ENCODE assay signal across 13 mouse cellular contexts in the genomic region with DNA sequence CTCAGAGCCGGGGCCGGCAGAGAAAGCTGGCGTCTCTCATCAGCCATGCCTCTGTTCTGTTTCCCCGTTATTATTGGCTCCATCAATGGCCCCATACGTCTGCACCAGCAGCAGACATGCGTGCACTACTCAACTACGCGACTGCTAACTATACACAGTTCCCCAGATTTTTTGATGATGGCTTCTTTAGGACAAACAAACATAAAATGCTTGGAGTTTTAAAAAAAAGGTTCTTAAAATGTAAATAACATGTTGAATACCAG.
DNase-seq lines count a peak whose midpoint lies in the region; ATAC-seq and TF ChIP-seq lines count a peak whose summit lies in the region.
"Had no signal": no experiment of that assay in that cellular context is flagged by ENCODE, and none has a peak within 500 bp of the region (broad histone marks: within the 10 kb centered on the region; RNA-seq: fewer than 3 reads in every experiment).

No protein-coding gene starts in this region.

- no peaks in the 10 kb centered on the region for H3K79me2 ChIP-seq in liver, adult 2 months (ENCODE audit: control insufficient read depth, insufficient read depth, low read length)

- no peak overlapping the region for H3K9ac ChIP-seq in heart, embryonic 15.5 days
- H3K9ac ChIP-seq in liver, adult 2 months (ENCODE audit: low read depth, low read length) = no peak overlapping the region
- no peak overlapping the region for H3K9ac ChIP-seq in liver, embryonic 11.5 days (ENCODE audit: low read depth, low read length)
- H3K9ac ChIP-seq in intestine, embryonic 14.5 days (ENCODE audit: low read length) = no peak overlapping the region
- no peak overlapping the region for H3K9ac ChIP-seq in stomach, embryonic 16.5 days (ENCODE audit: low read length)
- H3K9ac ChIP-seq: liver, embryonic 15.5 days; neural tube, embryonic 12.5 days had no signal

- H3K4me3 ChIP-seq in heart, embryonic 15.5 days = no peak overlapping the region
- H3K4me3 ChIP-seq in liver, adult 2 months (ENCODE audit: insufficient read depth, low read depth, low read length) = no peak overlapping the region
- H3K4me3 ChIP-seq in liver, embryonic 11.5 days (ENCODE audit: low read depth, low read length) = no peak overlapping the region
- H3K4me3 ChIP-seq in intestine, embryonic 14.5 days (ENCODE audit: low read depth, low read length) = no peak overlapping the region
- H3K4me3 ChIP-seq in stomach, embryonic 16.5 days (replicated peaks; ENCODE audit: low read length) = no peak overlapping the region
- H3K4me3 ChIP-seq in limb, embryonic 10.5 days = no peak overlapping the region
- H3K4me3 ChIP-seq: liver, embryonic 15.5 days; neural tube, embryonic 12.5 days had no signal

- H3K27me3 ChIP-seq in heart, embryonic 15.5 days = no peaks in the 10 kb centered on the region
- no peaks in the 10 kb centered on the region for H3K27me3 ChIP-seq in liver, adult 2 months (ENCODE audit: control insufficient read depth, insufficient read depth, low read length)
- no peaks in the 10 kb centered on the region for H3K27me3 ChIP-seq in liver, embryonic 11.5 days (replicated peaks; ENCODE audit: control insufficient read depth, insufficient read depth, low read length)
- H3K27me3 ChIP-seq in intestine, embryonic 14.5 days (replicated peaks; ENCODE audit: control insufficient read depth, insufficient read depth, low read length) = no peaks in the 10 kb centered on the region
- H3K27me3 ChIP-seq in stomach, embryonic 16.5 days (ENCODE audit: control insufficient read depth, insufficient read depth, low read length) = no peaks in the 10 kb centered on the region
- H3K27me3 ChIP-seq in limb, embryonic 10.5 days (ENCODE audit: low read depth, poor library complexity, severe bottlenecking) = no peaks in the 10 kb centered on the region
- H3K27me3 ChIP-seq: liver, embryonic 15.5 days; neural tube, embryonic 12.5 days had no signal

- peak overlapping the region; percentile 72 for H3K27ac ChIP-seq in heart, embryonic 15.5 days
- H3K27ac ChIP-seq in liver, adult 2 months (replicated peaks; ENCODE audit: insufficient read depth, low read depth, low read length) = peak overlapping the region; percentile 63
- no peak overlapping the region for H3K27ac ChIP-seq in liver, embryonic 11.5 days (ENCODE audit: low read depth, low read length)
- H3K27ac ChIP-seq in intestine, embryonic 14.5 days (ENCODE audit: low read depth) = peak overlapping the region; percentile 67; the same call in 1 of the 2 replicates
- peak overlapping the region; percentile 62 for H3K27ac ChIP-seq in stomach, embryonic 16.5 days (ENCODE audit: low read length)
- H3K27ac ChIP-seq in limb, embryonic 10.5 days = no peak overlapping the region
- H3K27ac ChIP-seq: liver, embryonic 15.5 days; neural tube, embryonic 12.5 days had no signal

- peaks cover 4% of the 10 kb centered on the region; the same call in 1 of the 2 replicates for H3K4me1 ChIP-seq in heart, embryonic 15.5 days (replicated peaks)
- H3K4me1 ChIP-seq in liver, adult 2 months (ENCODE audit: control insufficient read depth, insufficient read depth, low read length) = peaks cover 2% of the 10 kb centered on the region; the same call in 1 of the 2 replicates
- H3K4me1 ChIP-seq in liver, embryonic 11.5 days (replicated peaks; ENCODE audit: control insufficient read depth, insufficient read depth, low read length) = no peaks in the 10 kb centered on the region
- no peaks in the 10 kb centered on the region; the same call in 1 of the 2 replicates for H3K4me1 ChIP-seq in intestine, embryonic 14.5 days (replicated peaks; ENCODE audit: control insufficient read depth, insufficient read depth, low read length)
- 0 out of 2 replicates have a peak, but pooled peaks cover 3% of the 10 kb centered on the region for H3K4me1 ChIP-seq in stomach, embryonic 16.5 days (ENCODE audit: control insufficient read depth, insufficient read depth, low read length)
- H3K4me1 ChIP-seq in limb, embryonic 10.5 days = no peaks in the 10 kb centered on the region
- H3K4me1 ChIP-seq: liver, embryonic 15.5 days; neural tube, embryonic 12.5 days had no signal

- H3K9me3 ChIP-seq in heart, embryonic 15.5 days (replicated peaks) = no peaks in the 10 kb centered on the region
- H3K9me3 ChIP-seq in liver, embryonic 11.5 days (ENCODE audit: control insufficient read depth, low read length) = no peaks in the 10 kb centered on the region
- no peaks in the 10 kb centered on the region for H3K9me3 ChIP-seq in intestine, embryonic 14.5 days (ENCODE audit: control insufficient read depth, low read length)
- no peaks in the 10 kb centered on the region for H3K9me3 ChIP-seq in stomach, embryonic 16.5 days (replicated peaks; ENCODE audit: control insufficient read depth, low read length)
- no peaks in the 10 kb centered on the region for H3K9me3 ChIP-seq in limb, embryonic 10.5 days (replicated peaks)
- H3K9me3 ChIP-seq: liver, embryonic 15.5 days; neural tube, embryonic 12.5 days had no signal

- TF ChIP-seq CTCF in liver, adult 2 months (IDR thresholded peaks at IDR 0.05; ENCODE audit: low read depth, low read length) = no peak

- peak overlapping the region; percentile 25; the same call in 1 of the 2 replicates for H3K4me2 ChIP-seq in heart, embryonic 15.5 days
- H3K4me2 ChIP-seq in liver, embryonic 11.5 days = no peak overlapping the region
- H3K4me2 ChIP-seq in intestine, embryonic 14.5 days (ENCODE audit: low read length) = no peak overlapping the region
- no peak overlapping the region for H3K4me2 ChIP-seq in stomach, embryonic 16.5 days (ENCODE audit: low read depth, low read length)
- H3K4me2 ChIP-seq: neural tube, embryonic 12.5 days had no signal

- no peaks in the 10 kb centered on the region for H3K36me3 ChIP-seq in heart, embryonic 15.5 days
- H3K36me3 ChIP-seq in liver, adult 2 months (ENCODE audit: control insufficient read depth, insufficient read depth, low read length) = no peaks in the 10 kb centered on the region
- no peaks in the 10 kb centered on the region for H3K36me3 ChIP-seq in liver, embryonic 11.5 days (ENCODE audit: control insufficient read depth, insufficient read depth, low read length)
- H3K36me3 ChIP-seq in intestine, embryonic 14.5 days (ENCODE audit: control insufficient read depth, insufficient read depth, low read length) = no peaks in the 10 kb centered on the region
- no peaks in the 10 kb centered on the region for H3K36me3 ChIP-seq in stomach, embryonic 16.5 days (ENCODE audit: control insufficient read depth, insufficient read depth, low read length)
- no peaks in the 10 kb centered on the region for H3K36me3 ChIP-seq in limb, embryonic 10.5 days
- H3K36me3 ChIP-seq: liver, embryonic 15.5 days; neural tube, embryonic 12.5 days had no signal

- 66% methylated on average over 8 of the region's 8 CpGs for WGBS in heart, embryonic 15.5 days
- 74% methylated on average over 8 of the region's 8 CpGs for WGBS in liver, adult 2 months
- 79% methylated on average over 8 of the region's 8 CpGs for WGBS in liver, embryonic 11.5 days
- 56% methylated on average over 8 of the region's 8 CpGs for WGBS in intestine, embryonic 14.5 days
- WGBS in stomach, embryonic 16.5 days = 70% methylated on average over 8 of the region's 8 CpGs
- 87% methylated on average over 8 of the region's 8 CpGs for WGBS in limb, embryonic 10.5 days

- no peak for DNase-seq in heart, postnatal 10 days
- no peak for DNase-seq in liver, adult 2 months (ENCODE audit: extremely low read depth, low read depth, low spot score)
- DNase-seq in liver, embryonic 11.5 days (ENCODE audit: low spot score) = no peak
- no peak for DNase-seq in intestine, embryonic 14.5 days (ENCODE audit: low spot score)
- no peak for DNase-seq in limb, embryonic 10.5 days (ENCODE audit: low spot score)
- DNase-seq: cerebellum, adult 11 months; cerebellum, postnatal 25 days; gastrocnemius, postnatal 25 days; thymus, adult 18-20 months had no signal

- TF ChIP-seq POLR2A in liver, adult 2 months (IDR thresholded peaks at IDR 0.05; ENCODE audit: extremely low read depth, insufficient read depth, low read length) = no peak

- intact Hi-C loops in heart, postnatal 10 days (cut with DNase I) = no loop called here

- no peak for ATAC-seq in heart, embryonic 15.5 days (replicated peaks; ENCODE audit: insufficient number of reproducible peaks, insufficient read depth, low FRiP score, low read depth)
- no peak for ATAC-seq in liver, embryonic 11.5 days (replicated peaks; ENCODE audit: low FRiP score)
- ATAC-seq in intestine, embryonic 14.5 days (replicated peaks; ENCODE audit: low FRiP score, low TSS enrichment, low read depth) = no peak
- no peak for ATAC-seq in stomach, embryonic 16.5 days (ENCODE audit: insufficient read depth, low FRiP score)

Comparison
In these comparisons a context has a peak if more than half of its experiments do, and no peak if none do; other contexts are left out.
1. H3K27ac ChIP-seq: peak in heart, embryonic 15.5 days (single experiment), liver, adult 2 months (single experiment), intestine, embryonic 14.5 days (single experiment) and stomach, embryonic 16.5 days (single experiment); none in liver, embryonic 11.5 days (single experiment) and limb, embryonic 10.5 days (single experiment).